Mouse (Mus musculus) hindbrain, embryonic 14.5 days (tissue): ENCODE data around the gene Adam33. TPM values are rescaled to one million over a fixed set of nuclear protein-coding genes. Genes with fewer than 3 reads are reported as not detected.
"Not testable (repeated sequence)": the region's sequence is repeated elsewhere in the genome, so short reads cannot be mapped to it uniquely, and the experiment has no call there.

Experiments
- ATAC-seq: fragments of 200-750 bp; cut with Nextera tagmentation; 2 replicates; pipeline ENCODE4 v1.8.0; 2017; ENCODE audit warnings: moderate number of reproducible peaks, mild to moderate bottlenecking, moderate TSS enrichment, moderate library complexity; ENCODE audit not compliant: low FRiP score
- DNase-seq: peaks from one replicate; pipeline ENCODE4 v3.0.0-alpha.2; 2015; ENCODE audit warnings: low spot score
- H3K27ac ChIP-seq: fragments of 300-500 bp; sonication (generic); 2 replicates; pipeline ENCODE4 v1.5.1; 2014; ENCODE audit warnings: mild to moderate bottlenecking, moderate library complexity
- H3K27me3 ChIP-seq: fragments of 300-500 bp; sonication (generic); 2 replicates; pipeline ENCODE4 v1.6.1; 2014; ENCODE audit warnings: mild to moderate bottlenecking, low read length, mixed read lengths; ENCODE audit not compliant: control insufficient read depth, insufficient read depth
- H3K36me3 ChIP-seq: fragments of 300-500 bp; sonication (generic); replicated peaks from 2 replicates; pipeline ENCODE4 v1.6.1; 2014; ENCODE audit not compliant: control insufficient read depth, insufficient read depth
- H3K4me1 ChIP-seq: fragments of 300-500 bp; sonication (generic); replicated peaks from 2 replicates; pipeline ENCODE4 v1.6.1; 2014; ENCODE audit warnings: antibody characterized with exemption, low read length, mixed read lengths; ENCODE audit not compliant: control insufficient read depth, insufficient read depth
- H3K4me2 ChIP-seq: fragments of 300-500 bp; sonication (generic); replicated peaks from 2 replicates; pipeline ENCODE4 v1.6.1; 2014; ENCODE audit warnings: mild to moderate bottlenecking, moderate library complexity
- H3K4me3 ChIP-seq: fragments of 300-500 bp; sonication (generic); replicated peaks from 2 replicates; pipeline ENCODE4 v1.5.1; 2014; ENCODE audit warnings: mild to moderate bottlenecking, low read length
- H3K9ac ChIP-seq: fragments of 300-500 bp; sonication (generic); 2 replicates; pipeline ENCODE4 v1.6.1; 2014
- H3K9me3 ChIP-seq: fragments of 300-500 bp; sonication (generic); 2 replicates; pipeline ENCODE4 v1.6.1; 2016; ENCODE audit warnings: low read length; ENCODE audit not compliant: control insufficient read depth
- WGBS: fragments of 180-500 bp; shearing (Covaris S2); extraction: QIAGEN DNeasy Blood & Tissue Kit; methylation state at CpG from one replicate; pipeline ENCODE4 v1.1.7; 2014; 5-methylcytosine and 5-hydroxymethylcytosine counted together
- polyA plus RNA-seq: library from polyadenylated mRNA; unstranded; fragments of >200 nt; fragmentation: Nextera tagmentation; extraction: Ambion mirVana; gene quantifications from 2 replicates; pipeline ENCODE4 v1.2.1, GENCODE M21; 2014

Adam33 gene
- polyA plus RNA-seq: 0.81 and 1.4 TPM in 2 replicates

GRCm38 (mm10) chr2:131063404-131063864 lies at the start of gene Adam33:
TSS of gene Adam33 (minus strand) at chr2:131063814.
- DNase-seq (no peak), ATAC-seq (peak; percentile 31; the same call in 1 of the 2 replicates)
- H3K9ac ChIP-seq: no peak within 1 kb of the TSS; the same call in 1 of the 2 replicates
- H3K27ac ChIP-seq: no peak within 1 kb of the TSS
- 4% methylated on average over 25 of the region's 27 CpGs for WGBS
- H3K4me3 ChIP-seq: peak within 1 kb of the TSS; percentile 23
- peak within 1 kb of the TSS; percentile 46 for H3K4me2 ChIP-seq
- H3K27me3 ChIP-seq: peaks cover 32% of the 10 kb centered on the region
- peaks cover 4% of the 10 kb centered on the region; the same call in 1 of the 2 replicates for H3K4me1 ChIP-seq
- no peaks in the 10 kb centered on the region for H3K36me3 ChIP-seq
- no peaks in the 10 kb centered on the region for H3K9me3 ChIP-seq

GRCm38 (mm10) chr2:131105989-131106388 lies 42.4 kb upstream of the Adam33 start:
- Histone ChIP-seq H3K9me3 (no peaks in the 10 kb centered on the region), H3K4me1 (no peaks in the 10 kb centered on the region), H3K4me2 (no peak overlapping the region), H3K36me3 (no peaks in the 10 kb centered on the region), H3K27me3 (no peaks in the 10 kb centered on the region), H3K9ac (no peak overlapping the region), H3K27ac (no peak overlapping the region), H3K4me3 (no peak overlapping the region)
- ATAC-seq (no peak), DNase-seq (no peak)
- 92% methylated on average over 5 of the region's 5 CpGs for WGBS

- H3K4me3 ChIP-seq, H3K4me2 ChIP-seq, H3K9ac ChIP-seq, H3K4me1 ChIP-seq, H3K27me3 ChIP-seq, DNase-seq, ATAC-seq, H3K36me3 ChIP-seq, H3K27ac ChIP-seq, H3K9me3 ChIP-seq: not testable (repeated sequence)
- WGBS: 78% methylated on average over 4 of the region's 4 CpGs
Observed at GRCm38 (mm10) chr2:131105061-131105460, 41.4 kb upstream of the Adam33 start.

- 90% methylated on average over 4 of the region's 4 CpGs for WGBS
- Histone ChIP-seq H3K27ac (no peak overlapping the region), H3K4me1 (no peaks in the 10 kb centered on the region), H3K9ac (no peak overlapping the region), H3K27me3 (no peaks in the 10 kb centered on the region), H3K9me3 (no peaks in the 10 kb centered on the region), H3K36me3 (no peaks in the 10 kb centered on the region), H3K4me3 (no peak overlapping the region), H3K4me2 (no peak overlapping the region)
- no peak for ATAC-seq
- DNase-seq: no peak
Observed at GRCm38 (mm10) chr2:131104021-131104420, 40.4 kb upstream of the Adam33 start.

GRCm38 (mm10) chr2:131101530-131101929 lies 37.9 kb upstream of the Adam33 start:
- no peaks in the 10 kb centered on the region for H3K27me3 ChIP-seq
- H3K9me3 ChIP-seq: no peaks in the 10 kb centered on the region
- no peak overlapping the region for H3K9ac ChIP-seq
- WGBS: 70% methylated on average over 3 of the region's 3 CpGs
- H3K4me3 ChIP-seq: no peak overlapping the region
- H3K4me1 ChIP-seq: no peaks in the 10 kb centered on the region
- H3K27ac ChIP-seq: no peak overlapping the region
- DNase-seq: no peak
- no peak overlapping the region for H3K4me2 ChIP-seq
- ATAC-seq: no peak
- H3K36me3 ChIP-seq: no peaks in the 10 kb centered on the region

GRCm38 (mm10) chr2:131097087-131097486 lies 33.5 kb upstream of the Adam33 start:
- Histone ChIP-seq H3K4me3 (no peak overlapping the region), H3K9ac (no peak overlapping the region), H3K36me3 (no peaks in the 10 kb centered on the region), H3K4me1 (no peaks in the 10 kb centered on the region), H3K9me3 (no peaks in the 10 kb centered on the region), H3K27me3 (no peaks in the 10 kb centered on the region), H3K4me2 (no peak overlapping the region), H3K27ac (no peak overlapping the region)
- 84% methylated on average over 3 of the region's 4 CpGs for WGBS
- no peak for DNase-seq
- no peak for ATAC-seq

GRCm38 (mm10) chr2:131096101-131096795 lies 32.6 kb upstream of the Adam33 start:
- H3K4me1 ChIP-seq: no peaks in the 10 kb centered on the region
- no peaks in the 10 kb centered on the region for H3K9me3 ChIP-seq
- DNase-seq (no peak), ATAC-seq (no peak)
- WGBS: 8% methylated on average over 9 of the region's 9 CpGs
- H3K27ac ChIP-seq: no peak overlapping the region
- no peak overlapping the region for H3K9ac ChIP-seq
- H3K27me3 ChIP-seq: no peaks in the 10 kb centered on the region
- no peak overlapping the region for H3K4me2 ChIP-seq
- H3K36me3 ChIP-seq: no peaks in the 10 kb centered on the region
- no peak overlapping the region for H3K4me3 ChIP-seq

GRCm38 (mm10) chr2:131094823-131095222 lies 31.2 kb upstream of the Adam33 start:
- 0% methylated on average over 1 of the region's 1 CpGs for WGBS
- H3K9ac ChIP-seq: no peak overlapping the region

GRCm38 (mm10) chr2:131093577-131093976 lies 30.0 kb upstream of the Adam33 start:
- H3K9me3 ChIP-seq: no peaks in the 10 kb centered on the region
- no peak overlapping the region for H3K27ac ChIP-seq
- no peak for ATAC-seq
- no peaks in the 10 kb centered on the region for H3K4me1 ChIP-seq
- DNase-seq: no peak
- 88% methylated on average over 5 of the region's 5 CpGs for WGBS
- H3K9ac ChIP-seq: no peak overlapping the region
- H3K4me2 ChIP-seq: no peak overlapping the region
- no peaks in the 10 kb centered on the region for H3K27me3 ChIP-seq
- no peaks in the 10 kb centered on the region for H3K36me3 ChIP-seq
- no peak overlapping the region for H3K4me3 ChIP-seq

More at GRCm38 (mm10) chr2:131094823-131095222, 31.2 kb upstream of the Adam33 start:
- ATAC-seq (peak; percentile 64; the same call in 1 of the 2 replicates), DNase-seq (peak; percentile 82)
- H3K4me3 ChIP-seq: no peak overlapping the region
- no peaks in the 10 kb centered on the region for H3K9me3 ChIP-seq
- no peaks in the 10 kb centered on the region for H3K4me1 ChIP-seq
- no peaks in the 10 kb centered on the region for H3K36me3 ChIP-seq
- H3K27me3 ChIP-seq: no peaks in the 10 kb centered on the region
- no peak overlapping the region for H3K27ac ChIP-seq
- H3K4me2 ChIP-seq: no peak overlapping the region
